Comparison of ENCODE assay signal across 23 mouse cellular contexts in the genomic region with DNA sequence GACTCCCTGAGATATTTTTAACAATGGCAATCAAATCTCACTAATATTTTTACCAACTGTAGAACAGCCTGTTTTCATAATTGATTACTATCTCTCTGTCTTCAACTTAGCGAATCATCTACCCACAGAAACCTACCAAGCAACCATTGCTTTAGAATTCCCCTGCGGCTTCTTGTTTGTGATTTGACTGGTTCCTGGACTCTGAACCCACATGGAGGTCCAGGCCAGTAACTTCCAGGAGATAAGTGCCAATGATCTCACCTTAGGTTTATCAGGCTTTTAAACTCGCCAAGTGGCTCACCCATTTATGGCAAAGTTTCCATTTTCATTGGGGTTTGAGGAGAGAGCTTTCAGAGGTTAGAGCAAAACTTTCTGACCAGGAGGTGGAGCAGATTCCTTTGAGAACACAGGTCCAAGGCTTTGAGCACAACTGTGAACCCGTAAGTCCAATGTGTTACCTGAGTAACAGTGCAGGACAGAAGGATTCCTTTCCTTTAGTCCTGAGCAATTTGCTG.
A peak's percentile ranks its signal among the peaks of the same experiment; 100 is the strongest.
DNase-seq lines count a peak whose midpoint lies in the region; ATAC-seq and TF ChIP-seq lines count a peak whose summit lies in the region.
"Had no signal": no experiment of that assay in that cellular context is flagged by ENCODE, and none has a peak within 500 bp of the region (broad histone marks: within the 10 kb centered on the region; RNA-seq: fewer than 3 reads in every experiment).

No protein-coding gene starts in this region.

- H3K9me3 ChIP-seq in heart, embryonic 11.5 days (replicated peaks; ENCODE audit: control insufficient read depth, low read length): no peaks in the 10 kb centered on the region
- H3K9me3 ChIP-seq in liver, embryonic 11.5 days (ENCODE audit: control insufficient read depth, low read length): no peaks in the 10 kb centered on the region
- H3K9me3 ChIP-seq: liver, embryonic 13.5 days; neural tube, embryonic 15.5 days had no signal

- 72% methylated on average over 4 of the region's 4 CpGs for WGBS in heart, adult 2 months
- WGBS in heart, embryonic 11.5 days (ENCODE audit: insufficient replicate concordance): 62% methylated on average over 4 of the region's 4 CpGs
- 36% methylated on average over 4 of the region's 4 CpGs for WGBS in liver, adult 2 months
- WGBS in liver, embryonic 11.5 days: 65% methylated on average over 4 of the region's 4 CpGs

- no peak for ATAC-seq in heart, embryonic 11.5 days (replicated peaks; ENCODE audit: insufficient number of reproducible peaks, low FRiP score, low TSS enrichment)
- no peak for ATAC-seq in liver, embryonic 11.5 days (replicated peaks; ENCODE audit: low FRiP score)
- ATAC-seq: forebrain, embryonic 16.5 days; hindbrain, embryonic 16.5 days; Patski had no signal

- H3K9ac ChIP-seq in heart, adult 2 months (ENCODE audit: low read depth, low read length): no peak overlapping the region
- H3K9ac ChIP-seq in heart, embryonic 11.5 days (ENCODE audit: low read depth, low read length): no peak overlapping the region
- no peak overlapping the region for H3K9ac ChIP-seq in liver, adult 2 months (ENCODE audit: low read depth, low read length)
- no peak overlapping the region for H3K9ac ChIP-seq in liver, embryonic 11.5 days (ENCODE audit: low read depth, low read length)
- H3K9ac ChIP-seq: liver, embryonic 13.5 days; neural tube, embryonic 15.5 days had no signal

- H3K4me1 ChIP-seq in heart, adult 2 months (ENCODE audit: control insufficient read depth, insufficient read depth, low read length): no peaks in the 10 kb centered on the region
- H3K4me1 ChIP-seq in heart, embryonic 11.5 days (ENCODE audit: control insufficient read depth, insufficient read depth, low read length): no peaks in the 10 kb centered on the region
- H3K4me1 ChIP-seq in liver, adult 2 months (ENCODE audit: control insufficient read depth, insufficient read depth, low read length): no peaks in the 10 kb centered on the region
- no peaks in the 10 kb centered on the region for H3K4me1 ChIP-seq in liver, embryonic 11.5 days (replicated peaks; ENCODE audit: control insufficient read depth, insufficient read depth, low read length)
- H3K4me1 ChIP-seq: liver, embryonic 13.5 days; neural tube, embryonic 15.5 days had no signal

- intact Hi-C loops in heart, adult 2 months (cut with DNase I): loop anchor here (10.0 kb wide), 2 partner anchors 169 to 529 kb away; partner anchors contain the start of gene Fign

- H3K27ac ChIP-seq in heart, adult 2 months: no peak overlapping the region
- no peak overlapping the region for H3K27ac ChIP-seq in heart, embryonic 11.5 days (ENCODE audit: low read depth, low read length)
- no peak overlapping the region for H3K27ac ChIP-seq in liver, adult 2 months (replicated peaks; ENCODE audit: insufficient read depth, low read depth, low read length)
- no peak overlapping the region for H3K27ac ChIP-seq in liver, embryonic 11.5 days (ENCODE audit: low read depth, low read length)
- H3K27ac ChIP-seq: liver, embryonic 13.5 days; neural tube, embryonic 15.5 days had no signal

- TF ChIP-seq POLR2A in heart, adult 2 months (IDR thresholded peaks at IDR 0.05; ENCODE audit: insufficient read depth, low read depth, low read length): no peak
- TF ChIP-seq POLR2A in liver, adult 2 months (IDR thresholded peaks at IDR 0.05; ENCODE audit: extremely low read depth, insufficient read depth, low read length): no peak

- H3K36me3 ChIP-seq in heart, adult 2 months (ENCODE audit: control insufficient read depth, insufficient read depth, low read length): no peaks in the 10 kb centered on the region
- H3K36me3 ChIP-seq in heart, embryonic 11.5 days (ENCODE audit: control insufficient read depth, insufficient read depth, low read length): no peaks in the 10 kb centered on the region
- H3K36me3 ChIP-seq in liver, adult 2 months (ENCODE audit: control insufficient read depth, insufficient read depth, low read length): no peaks in the 10 kb centered on the region
- H3K36me3 ChIP-seq in liver, embryonic 11.5 days (ENCODE audit: control insufficient read depth, insufficient read depth, low read length): no peaks in the 10 kb centered on the region
- H3K36me3 ChIP-seq: liver, embryonic 13.5 days; neural tube, embryonic 15.5 days had no signal

- no peak for TF ChIP-seq EP300 in heart, adult 2 months (IDR thresholded peaks at IDR 0.05; ENCODE audit: insufficient read depth, low read depth, low read length)

- H3K4me3 ChIP-seq in heart, adult 2 months: no peak overlapping the region
- no peak overlapping the region for H3K4me3 ChIP-seq in heart, embryonic 11.5 days (ENCODE audit: low read depth, low read length)
- no peak overlapping the region for H3K4me3 ChIP-seq in liver, adult 2 months (ENCODE audit: insufficient read depth, low read depth, low read length)
- no peak overlapping the region for H3K4me3 ChIP-seq in liver, embryonic 11.5 days (ENCODE audit: low read depth, low read length)
- H3K4me3 ChIP-seq: liver, embryonic 13.5 days; myocyte; neural tube, embryonic 15.5 days had no signal

- H3K79me2 ChIP-seq in heart, adult 2 months (replicated peaks; ENCODE audit: control insufficient read depth, insufficient read depth, low read length): no peaks in the 10 kb centered on the region
- no peaks in the 10 kb centered on the region for H3K79me2 ChIP-seq in liver, adult 2 months (ENCODE audit: control insufficient read depth, insufficient read depth, low read length)

- TF ChIP-seq CTCF in heart, adult 2 months (IDR thresholded peaks at IDR 0.05): peak; percentile 49
- TF ChIP-seq CTCF in liver, adult 2 months (IDR thresholded peaks at IDR 0.05; ENCODE audit: low read depth, low read length): no peak

- H3K4me2 ChIP-seq in heart, embryonic 11.5 days: no peak overlapping the region
- no peak overlapping the region for H3K4me2 ChIP-seq in liver, embryonic 11.5 days
- H3K4me2 ChIP-seq: liver, embryonic 13.5 days; midbrain, embryonic 11.5 days; neural tube, embryonic 15.5 days had no signal

- DNase-seq in heart, adult 2 months: no peak
- peak; percentile 79 for DNase-seq in liver, adult 2 months (ENCODE audit: extremely low read depth, low read depth, low spot score)
- no peak for DNase-seq in liver, embryonic 11.5 days (ENCODE audit: low spot score)
- DNase-seq in fibroblast of lung, adult 2 months (ENCODE audit: low read depth): peak; percentile 6
- DNase-seq in kidney, postnatal 36 days: peak; percentile 24 to 37
- no peak for DNase-seq in layer of hippocampus, postnatal 25 days (ENCODE audit: extremely low spot score in 1 of 2, low spot score in 1 of 2)
- DNase-seq: adrenal gland, postnatal 25 days; B cell, adult 2 months; cerebellum, adult 18-20 months; cerebellum, postnatal 36 days; heart, postnatal 14 days; layer of hippocampus, postnatal 36 days; left cerebral cortex, postnatal 4 days; liver, embryonic 13.5 days; lung, postnatal 14 days; thymus, postnatal 14 days had no signal

- H3K27me3 ChIP-seq in heart, adult 2 months (ENCODE audit: control insufficient read depth, insufficient read depth, low read length): no peaks in the 10 kb centered on the region
- no peaks in the 10 kb centered on the region for H3K27me3 ChIP-seq in heart, embryonic 11.5 days (ENCODE audit: control insufficient read depth, insufficient read depth, low read length)
- no peaks in the 10 kb centered on the region for H3K27me3 ChIP-seq in liver, adult 2 months (ENCODE audit: control insufficient read depth, insufficient read depth, low read length)
- no peaks in the 10 kb centered on the region for H3K27me3 ChIP-seq in liver, embryonic 11.5 days (replicated peaks; ENCODE audit: control insufficient read depth, insufficient read depth, low read length)
- H3K27me3 ChIP-seq: liver, embryonic 13.5 days; neural tube, embryonic 15.5 days; Patski had no signal

Comparison
In these comparisons a context has a peak if more than half of its experiments do, and no peak if none do; other contexts are left out.
1. DNase-seq: peak in liver, adult 2 months (single experiment), fibroblast of lung, adult 2 months (single experiment) and kidney, postnatal 36 days (2 of 2); none in heart, adult 2 months (0 of 2), liver, embryonic 11.5 days (single experiment) and layer of hippocampus, postnatal 25 days (0 of 2).